Mouse (Mus musculus) stomach, embryonic 14.5 days (tissue): Measurements from ENCODE around the gene Scgb1b30. TPM values are rescaled to one million over a fixed set of nuclear protein-coding genes. Genes with fewer than 3 reads are reported as not detected.
"Not testable (repeated sequence)": the region's sequence is repeated elsewhere in the genome, so short reads cannot be mapped to it uniquely, and the experiment has no call there.

ENCODE experiments used
- ATAC-seq: fragments of 200-750 bp; cut with Nextera tagmentation; 2 replicates; pipeline ENCODE4 v1.8.0; 2017; ENCODE audit warnings: low read depth, moderate TSS enrichment; ENCODE audit not compliant: insufficient number of reproducible peaks, insufficient read depth, low FRiP score
- H3K27ac ChIP-seq: fragments of 300-500 bp; sonication (generic); 2 replicates; pipeline ENCODE4 v1.5.1; 2014; ENCODE audit warnings: mild to moderate bottlenecking, low read length, moderate library complexity, mixed read lengths
- H3K27me3 ChIP-seq: fragments of 300-500 bp; sonication (generic); 2 replicates; pipeline ENCODE4 v1.6.1; 2014; ENCODE audit warnings: low read length, control low read depth, mixed read lengths; ENCODE audit not compliant: control insufficient read depth, insufficient read depth
- H3K36me3 ChIP-seq: fragments of 300-500 bp; sonication (generic); 2 replicates; pipeline ENCODE4 v1.6.1; 2014; ENCODE audit warnings: mild to moderate bottlenecking, control low read depth, low read length, moderate library complexity, mixed read lengths; ENCODE audit not compliant: control insufficient read depth, insufficient read depth
- H3K4me1 ChIP-seq: fragments of 300-500 bp; sonication (generic); 2 replicates; pipeline ENCODE4 v1.6.1; 2014; ENCODE audit warnings: low read length, control low read depth, mixed read lengths; ENCODE audit not compliant: control insufficient read depth, insufficient read depth
- H3K4me2 ChIP-seq: fragments of 300-500 bp; sonication (generic); replicated peaks from 2 replicates; pipeline ENCODE4 v1.6.1; 2014; ENCODE audit warnings: low read depth, low read length, control low read depth
- H3K4me3 ChIP-seq: fragments of 300-500 bp; sonication (generic); 2 replicates; pipeline ENCODE4 v1.5.1; 2014; ENCODE audit warnings: low read depth, low read length, control low read depth
- H3K9ac ChIP-seq: fragments of 300-500 bp; sonication (generic); replicated peaks from 2 replicates; pipeline ENCODE4 v1.6.1; 2014; ENCODE audit warnings: low read depth, mild to moderate bottlenecking, control low read depth, low read length, moderate library complexity, mixed read lengths
- H3K9me3 ChIP-seq: fragments of 300-500 bp; sonication (generic); 2 replicates; pipeline ENCODE4 v1.6.1; 2016; ENCODE audit warnings: low read depth, low read length, control low read depth; ENCODE audit not compliant: control insufficient read depth
- WGBS: fragments of 180-500 bp; shearing (Covaris S2); extraction: QIAGEN DNeasy Blood & Tissue Kit; methylation state at CpG from one replicate; pipeline ENCODE4 v1.1.7; 2014; 5-methylcytosine and 5-hydroxymethylcytosine counted together
- polyA plus RNA-seq: library from polyadenylated mRNA; unstranded; fragments of >200 nt; fragmentation: Nextera tagmentation; extraction: Ambion mirVana; gene quantifications from 2 replicates; pipeline ENCODE4 v1.2.1, GENCODE M21; 2014

Scgb1b30 gene
- not detected in 2 replicates for polyA plus RNA-seq

DNA sequence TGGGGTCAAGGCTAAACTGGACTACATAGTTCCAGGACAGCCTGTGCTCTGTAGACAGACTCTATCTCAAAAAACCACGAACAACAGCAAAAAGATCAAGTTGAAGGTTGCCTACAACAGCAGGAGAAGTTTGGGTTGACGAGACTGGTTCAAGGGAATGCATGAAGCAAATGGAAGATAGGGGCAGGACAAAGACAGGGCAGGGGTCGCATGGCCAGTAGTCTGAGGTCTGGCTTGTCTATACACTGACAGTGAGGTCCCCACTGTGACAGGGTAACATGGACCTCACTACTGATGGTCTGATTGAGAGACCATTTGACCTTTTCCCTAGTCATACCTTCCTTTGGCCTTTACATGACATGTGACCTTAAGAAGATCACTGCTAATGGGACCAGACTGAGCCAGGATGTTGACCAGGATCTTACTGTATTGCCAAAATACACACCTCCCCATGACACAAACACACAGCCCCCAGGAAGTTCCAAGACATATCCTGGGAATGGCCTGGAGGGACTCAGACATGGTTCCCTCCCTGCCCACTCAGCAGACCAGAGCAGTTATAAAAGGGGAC is at the start of gene Scgb1b30:
Scgb1b30 (plus strand) TSS at position 521 of the 571 bp plus-strand sequence.
- H3K4me2 ChIP-seq: no peak within 1 kb of the TSS
- no peaks in the 10 kb centered on the region for H3K36me3 ChIP-seq
- H3K27ac ChIP-seq: no peak within 1 kb of the TSS
- no peaks in the 10 kb centered on the region for H3K4me1 ChIP-seq
- H3K27me3 ChIP-seq: no peaks in the 10 kb centered on the region
- 0 out of 2 replicates have a peak, but pooled peaks cover 6% of the 10 kb centered on the region for H3K9me3 ChIP-seq
- H3K9ac ChIP-seq: no peak within 1 kb of the TSS
- WGBS: 88% methylated on average over 3 of the region's 3 CpGs
- no peak within 1 kb of the TSS for H3K4me3 ChIP-seq
- ATAC-seq: no peak

DNA sequence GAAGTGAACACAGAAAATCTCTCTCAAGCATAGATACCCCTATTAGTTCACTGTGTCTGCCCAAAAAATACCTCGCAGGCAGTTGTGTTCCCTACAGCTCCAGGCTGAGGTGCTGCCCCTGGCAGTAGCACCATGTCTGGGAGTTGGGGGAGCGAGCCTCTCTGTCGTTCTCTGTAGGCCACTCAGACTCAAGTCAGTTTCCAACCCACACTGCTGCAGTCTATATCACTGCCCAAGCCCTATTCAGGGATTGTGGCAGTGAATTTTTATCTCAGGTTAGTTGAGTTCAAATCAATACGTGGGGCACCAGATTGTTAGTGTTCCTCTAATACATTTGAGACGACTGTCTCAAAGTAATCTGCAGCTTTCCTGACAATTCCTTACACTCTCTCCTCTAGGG is 27.1 kb upstream of the Scgb1b30 start:
- WGBS: 73% methylated on average over 5 of the region's 5 CpGs
- H3K36me3 ChIP-seq, ATAC-seq, H3K27ac ChIP-seq, H3K4me3 ChIP-seq, H3K4me2 ChIP-seq, H3K4me1 ChIP-seq, H3K9ac ChIP-seq, H3K27me3 ChIP-seq, H3K9me3 ChIP-seq: not testable (repeated sequence)

GRCm38 (mm10) chr7:34100002-34100401 is 4.8 kb downstream of the Scgb1b30 start:
- no peak overlapping the region for H3K9ac ChIP-seq
- H3K4me2 ChIP-seq: no peak overlapping the region
- 0 out of 2 replicates have a peak, but pooled peaks cover 6% of the 10 kb centered on the region for H3K9me3 ChIP-seq
- no peaks in the 10 kb centered on the region for H3K4me1 ChIP-seq
- no peaks in the 10 kb centered on the region for H3K36me3 ChIP-seq
- no peaks in the 10 kb centered on the region for H3K27me3 ChIP-seq
- WGBS: 83% methylated on average over 2 of the region's 2 CpGs
- H3K4me3 ChIP-seq: no peak overlapping the region
- no peak overlapping the region for H3K27ac ChIP-seq
- ATAC-seq: no peak

DNA sequence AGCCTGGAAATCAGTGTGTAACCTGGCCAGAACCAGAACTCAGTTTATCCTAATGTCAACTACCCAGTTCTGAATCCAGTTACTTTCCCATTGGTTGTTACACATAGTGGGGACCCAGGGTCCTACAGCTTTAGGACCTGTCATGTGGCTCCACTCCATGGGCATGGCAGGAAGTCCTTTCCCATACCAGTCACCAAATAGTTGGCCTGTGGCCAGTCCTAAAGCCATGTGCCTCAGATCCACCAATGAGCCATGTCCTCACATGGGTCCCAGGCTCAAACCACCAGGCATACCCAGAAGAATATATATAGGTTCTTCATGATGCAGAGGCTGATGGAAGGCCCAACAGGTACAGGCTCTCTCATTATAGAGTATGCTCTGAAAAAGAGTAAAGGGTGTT is 6.0 kb downstream of the Scgb1b30 start:
- Histone ChIP-seq H3K4me1 (no peaks in the 10 kb centered on the region), H3K9ac (no peak overlapping the region), H3K27me3 (no peaks in the 10 kb centered on the region), H3K4me3 (no peak overlapping the region), H3K36me3 (no peaks in the 10 kb centered on the region), H3K27ac (no peak overlapping the region), H3K9me3 (0 out of 2 replicates have a peak, but pooled peaks cover 3% of the 10 kb centered on the region), H3K4me2 (no peak overlapping the region)
- no peak for ATAC-seq

- H3K27ac ChIP-seq: no peak overlapping the region
- no peaks in the 10 kb centered on the region for H3K4me1 ChIP-seq
- 78% methylated on average over 5 of the region's 5 CpGs for WGBS
- H3K4me3 ChIP-seq: no peak overlapping the region
- H3K27me3 ChIP-seq: no peaks in the 10 kb centered on the region
- peaks cover 20% of the 10 kb centered on the region; the same call in 1 of the 2 replicates for H3K36me3 ChIP-seq
- H3K9me3 ChIP-seq: no peaks in the 10 kb centered on the region
- H3K4me2 ChIP-seq: no peak overlapping the region
- H3K9ac ChIP-seq: no peak overlapping the region
- no peak for ATAC-seq
These were observed 14.0 kb downstream of the Scgb1b30 start for GRCm38 (mm10) chr7:34109190-34109589.

GRCm38 (mm10) chr7:34116601-34117000 is 21.4 kb downstream of the Scgb1b30 start:
- no peak overlapping the region for H3K4me3 ChIP-seq
- WGBS: 92% methylated on average over 3 of the region's 3 CpGs

GRCm38 (mm10) chr7:34120636-34121035 is 25.4 kb downstream of the Scgb1b30 start:
- not testable (repeated sequence) for H3K27ac ChIP-seq, H3K4me2 ChIP-seq, ATAC-seq, H3K4me3 ChIP-seq, H3K9ac ChIP-seq, H3K9me3 ChIP-seq, H3K4me1 ChIP-seq, H3K27me3 ChIP-seq
- 6% methylated on average over 1 of the region's 1 CpGs for WGBS
- peaks cover 18% of the 10 kb centered on the region for H3K36me3 ChIP-seq

More at GRCm38 (mm10) chr7:34116601-34117000, 21.4 kb downstream of the Scgb1b30 start:
- no peak for ATAC-seq
- no peak overlapping the region for H3K4me2 ChIP-seq
- no peak overlapping the region for H3K9ac ChIP-seq
- peaks cover 40% of the 10 kb centered on the region for H3K36me3 ChIP-seq
- H3K9me3 ChIP-seq: no peaks in the 10 kb centered on the region
- H3K27ac ChIP-seq: no peak overlapping the region
- no peaks in the 10 kb centered on the region for H3K4me1 ChIP-seq
- no peaks in the 10 kb centered on the region for H3K27me3 ChIP-seq

DNA sequence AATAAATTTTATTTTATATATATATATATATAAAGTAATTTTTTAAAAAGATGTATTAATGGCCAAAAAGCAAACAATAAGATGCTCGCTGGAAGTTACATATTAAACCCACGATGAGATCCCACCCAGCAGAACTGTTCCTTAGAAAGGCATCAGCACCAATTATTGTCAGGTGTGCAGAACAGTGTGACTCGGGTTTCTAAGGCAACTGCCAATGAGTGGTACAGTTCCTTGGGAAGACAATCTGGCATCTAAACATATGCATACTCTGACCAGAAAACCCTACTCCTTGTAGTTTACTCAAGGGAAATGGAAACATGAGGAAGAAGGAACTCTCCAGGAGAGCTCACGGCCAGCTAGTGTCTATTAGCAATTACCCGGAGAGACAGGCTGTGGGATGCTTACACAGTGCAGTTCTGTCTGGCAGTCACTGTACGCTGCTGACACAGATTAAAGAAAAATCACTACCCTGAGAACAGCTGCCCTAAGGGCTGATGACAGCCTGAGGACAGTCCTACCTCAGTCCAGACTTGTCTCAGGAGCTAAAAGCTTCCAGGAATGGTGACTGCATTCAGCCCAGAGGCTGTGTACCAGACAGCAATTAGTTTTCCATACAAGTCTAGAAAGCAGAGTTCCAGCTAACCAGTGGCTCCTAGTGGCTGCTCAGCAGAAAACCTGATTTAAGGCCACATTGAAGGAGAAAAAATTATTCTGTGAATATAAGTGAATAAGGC is 27.9 kb downstream of the Scgb1b30 start:
- H3K4me2 ChIP-seq: no peak overlapping the region
- H3K27me3 ChIP-seq: no peaks in the 10 kb centered on the region
- H3K4me3 ChIP-seq: no peak overlapping the region
- ATAC-seq: no peak
- H3K27ac ChIP-seq: no peak overlapping the region
- no peaks in the 10 kb centered on the region for H3K4me1 ChIP-seq
- H3K9ac ChIP-seq: no peak overlapping the region
- no peaks in the 10 kb centered on the region for H3K9me3 ChIP-seq
- 87% methylated on average over 6 of the region's 6 CpGs for WGBS
- peaks cover 6% of the 10 kb centered on the region for H3K36me3 ChIP-seq
